Mouse (Mus musculus): ENCODE results near the gene Zbtb20.

DNA sequence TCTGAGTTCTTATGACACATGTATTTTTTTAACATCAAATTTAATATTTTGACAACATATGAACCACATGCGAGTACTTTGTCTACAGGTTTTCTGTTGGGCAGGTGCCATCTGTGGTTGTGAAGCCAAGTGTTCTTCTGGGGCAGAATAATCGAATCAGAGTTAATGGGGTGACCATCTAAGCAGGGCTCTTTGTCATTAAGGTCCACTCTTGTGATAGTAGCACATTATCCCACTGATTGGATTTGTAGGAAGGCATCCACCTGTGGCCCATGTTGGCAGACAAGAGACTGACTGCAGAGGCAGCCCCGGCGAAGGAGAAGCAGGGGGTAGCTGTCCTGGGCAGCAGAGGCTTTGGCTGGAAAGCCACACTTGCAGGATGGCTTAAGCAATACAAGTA lies 254.3 kb downstream of the Zbtb20 start:
- TF ChIP-seq CTCF (IDR thresholded peaks at IDR 0.05; ENCODE audit: control insufficient read depth, insufficient read depth, insufficient replicate concordance, low read depth, low read length) (no peak), POLR2A (IDR thresholded peaks at IDR 0.05; ENCODE audit: control insufficient read depth, low read depth, low read length) (no peak)
